Mouse (Mus musculus) ES-Bruce4 (cell line): ENCODE data around the gene Smo. TPM values are rescaled to one million over a fixed set of nuclear protein-coding genes. Genes with fewer than 3 reads are reported as not detected.

Experiments used
- H3K27ac ChIP-seq: 2 replicates; pipeline ENCODE4 v1.5.1; 2012; ENCODE audit warnings: low read length, inconsistent platforms; ENCODE audit not compliant: insufficient read depth
- H3K27me3 ChIP-seq: 2 replicates; pipeline ENCODE4 v1.6.1; 2012; ENCODE audit warnings: mild to moderate bottlenecking, low read length, inconsistent platforms; ENCODE audit not compliant: control insufficient read depth, poor library complexity, insufficient read depth, severe bottlenecking
- H3K36me3 ChIP-seq: 2 replicates; pipeline ENCODE4 v1.6.1; 2012; ENCODE audit warnings: inconsistent platforms, mild to moderate bottlenecking, low read length, moderate library complexity; ENCODE audit not compliant: control insufficient read depth, poor library complexity, insufficient read depth, severe bottlenecking
- H3K4me1 ChIP-seq: one replicate; pipeline ENCODE4 v1.8.1; 2011; ENCODE audit warnings: low read length; ENCODE audit not compliant: control insufficient read depth, insufficient read depth
- H3K4me3 ChIP-seq: 2 replicates; pipeline ENCODE4 v1.5.1; 2011; ENCODE audit warnings: low read depth, mild to moderate bottlenecking, low read length
- H3K9ac ChIP-seq: 2 replicates; pipeline ENCODE4 v1.6.1; 2012; ENCODE audit warnings: low read depth, mild to moderate bottlenecking, inconsistent platforms; ENCODE audit not compliant: poor library complexity, severe bottlenecking
- H3K9me3 ChIP-seq: replicated peaks from 2 replicates; pipeline ENCODE4 v1.6.1; 2012; ENCODE audit warnings: mild to moderate bottlenecking, low read length, inconsistent platforms; ENCODE audit not compliant: control insufficient read depth, poor library complexity, insufficient read depth, severe bottlenecking
- CTCF ChIP-seq: IDR thresholded peaks from one replicate; pipeline ENCODE4 v1.8.1; 2011; ENCODE audit warnings: low read depth, low read length
- EP300 ChIP-seq: IDR thresholded peaks from 2 replicates; pipeline ENCODE4 v1.6.1; 2011; ENCODE audit warnings: low read depth, low read length; ENCODE audit not compliant: insufficient read depth
- POLR2A ChIP-seq: IDR thresholded peaks from one replicate; pipeline ENCODE4 v1.8.1; 2011; ENCODE audit warnings: low read length; ENCODE audit not compliant: insufficient read depth
- polyA plus RNA-seq: library from polyadenylated mRNA; stranded (reverse); fragments of >200 nt; gene quantifications from 2 replicates; pipeline ENCODE4 v1.2.4, GENCODE M21; 2011; ENCODE audit warnings: low read depth; ENCODE audit not compliant: missing spikeins, insufficient read depth, insufficient read length

Gene Smo
- polyA plus RNA-seq, 1 experiment = 26.5 TPM

DNA sequence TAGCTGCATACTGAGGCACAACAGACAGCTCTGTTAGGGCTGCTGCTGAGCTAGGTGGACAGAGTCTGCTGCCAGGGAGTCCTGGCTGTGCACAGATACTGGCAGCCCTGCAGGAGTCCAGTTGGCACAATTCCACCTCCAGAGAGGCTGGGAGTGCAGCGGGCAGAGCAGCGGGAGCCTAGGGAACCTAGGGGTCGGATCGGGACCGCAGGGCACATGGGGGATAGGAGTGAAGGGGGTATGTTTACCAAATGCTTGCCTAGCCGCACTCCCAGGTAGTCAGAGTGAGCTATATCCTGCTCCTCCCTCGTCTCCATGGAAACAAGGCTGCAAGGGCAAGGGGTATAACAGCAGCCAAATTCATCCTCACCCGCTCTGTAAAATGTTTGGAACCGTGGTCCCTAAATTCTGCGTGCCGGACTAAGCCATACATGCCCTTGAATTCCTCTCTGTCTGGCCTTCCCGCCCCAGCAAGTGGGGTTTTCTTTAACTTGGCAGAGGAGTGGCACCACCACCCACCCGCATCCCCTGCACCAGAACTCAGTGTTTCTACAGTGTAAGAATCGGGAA lies 17.3 kb upstream of the Smo start:
- TF ChIP-seq POLR2A = no peak
- Histone ChIP-seq H3K9ac (no peak overlapping the region), H3K27ac (no peak overlapping the region), H3K27me3 (no peaks in the 10 kb centered on the region), H3K9me3 (no peaks in the 10 kb centered on the region), H3K36me3 (no peaks in the 10 kb centered on the region), H3K4me3 (peak overlapping the region; percentile 14), H3K4me1 (no peaks in the 10 kb centered on the region)

DNA sequence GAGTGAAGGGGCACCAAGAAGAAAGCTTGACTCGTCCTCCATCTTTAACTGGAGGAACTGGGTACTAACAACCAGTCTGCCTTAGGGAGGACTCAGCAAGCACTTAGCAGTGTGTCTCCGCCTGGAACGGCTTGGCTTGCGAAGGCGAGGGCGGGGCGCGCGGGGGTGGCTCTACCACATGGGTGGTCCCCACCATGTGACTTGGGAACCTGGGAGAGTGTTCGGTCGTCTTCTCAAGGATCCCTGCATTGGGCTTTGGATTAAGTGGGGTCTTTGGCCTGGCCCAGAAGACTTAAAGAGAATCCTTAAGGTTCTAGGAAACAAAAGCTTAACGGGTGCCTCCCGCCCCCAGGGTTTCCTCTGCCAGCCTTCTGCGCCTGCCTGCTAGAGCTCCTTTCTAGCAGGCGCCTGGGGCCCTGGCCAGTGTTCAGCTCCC lies 16.4 kb upstream of the Smo start:
- no peaks in the 10 kb centered on the region for H3K9me3 ChIP-seq
- TF ChIP-seq CTCF = no peak
- peak; percentile 45; the same call in 1 of the 2 replicates for TF ChIP-seq EP300
- H3K4me1 ChIP-seq = no peaks in the 10 kb centered on the region
- H3K27ac ChIP-seq = peak overlapping the region; percentile 30; the same call in 1 of the 2 replicates
- no peaks in the 10 kb centered on the region for H3K36me3 ChIP-seq
- H3K27me3 ChIP-seq = no peaks in the 10 kb centered on the region
- peak overlapping the region; percentile 33 for H3K4me3 ChIP-seq
- H3K9ac ChIP-seq = peak overlapping the region; percentile 37

DNA sequence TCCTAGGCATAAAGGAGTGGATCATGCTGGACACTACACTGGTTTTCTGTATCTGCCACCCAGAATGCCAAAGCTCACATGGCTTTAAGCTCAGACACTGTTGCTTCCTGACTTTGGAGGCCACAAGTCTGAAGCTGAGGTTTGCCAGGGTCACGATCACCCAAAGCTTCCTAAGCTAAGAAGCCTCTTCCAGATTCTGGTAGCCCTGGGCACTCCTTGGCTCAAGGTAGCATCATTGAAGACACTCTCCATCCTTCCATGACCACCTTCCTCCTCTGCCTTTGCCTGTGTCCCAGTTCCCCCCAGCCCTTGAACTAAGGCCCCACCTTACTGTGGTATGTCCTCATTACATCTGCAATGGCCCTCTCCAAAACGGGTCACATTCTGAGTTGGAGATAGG lies 13.4 kb upstream of the Smo start:
- H3K4me1 ChIP-seq = no peaks in the 10 kb centered on the region
- no peaks in the 10 kb centered on the region for H3K27me3 ChIP-seq
- no peak overlapping the region for H3K9ac ChIP-seq
- H3K27ac ChIP-seq = no peak overlapping the region
- no peak overlapping the region for H3K4me3 ChIP-seq
- no peaks in the 10 kb centered on the region for H3K36me3 ChIP-seq
- H3K9me3 ChIP-seq = no peaks in the 10 kb centered on the region
- TF ChIP-seq CTCF (no peak), EP300 (no peak), POLR2A (no peak)

DNA sequence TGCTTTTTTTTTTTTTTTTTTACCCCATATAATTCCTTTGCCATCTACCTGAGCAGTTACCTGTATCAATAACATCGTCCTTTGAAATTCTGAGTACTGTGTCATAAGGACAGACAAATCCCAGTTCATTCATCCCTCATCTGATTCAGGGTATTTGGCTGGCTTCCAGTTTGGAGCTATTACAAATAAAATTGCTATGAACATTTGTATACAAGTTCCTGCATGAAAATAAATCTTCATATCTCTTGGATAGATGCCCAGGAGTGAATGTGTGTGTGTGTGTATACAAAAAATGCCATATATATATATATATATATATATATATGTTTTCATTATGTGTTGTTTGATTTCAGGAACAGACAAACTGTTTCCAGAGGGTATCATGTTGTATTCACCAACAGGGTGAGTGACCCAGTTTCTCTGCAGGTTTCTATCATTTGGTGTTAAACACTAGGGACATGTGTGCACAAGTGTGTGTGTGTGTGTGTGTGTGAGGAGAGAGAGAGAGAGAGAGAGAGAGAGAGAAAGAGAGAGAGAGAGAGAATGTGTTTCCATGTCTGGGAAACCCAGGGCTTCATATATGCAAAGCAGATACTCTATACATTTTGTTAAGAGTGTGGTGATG lies 8.6 kb upstream of the Smo start:
- no peak for TF ChIP-seq POLR2A
- TF ChIP-seq EP300 = no peak
- TF ChIP-seq CTCF = no peak
- no peaks in the 10 kb centered on the region for H3K36me3 ChIP-seq

DNA sequence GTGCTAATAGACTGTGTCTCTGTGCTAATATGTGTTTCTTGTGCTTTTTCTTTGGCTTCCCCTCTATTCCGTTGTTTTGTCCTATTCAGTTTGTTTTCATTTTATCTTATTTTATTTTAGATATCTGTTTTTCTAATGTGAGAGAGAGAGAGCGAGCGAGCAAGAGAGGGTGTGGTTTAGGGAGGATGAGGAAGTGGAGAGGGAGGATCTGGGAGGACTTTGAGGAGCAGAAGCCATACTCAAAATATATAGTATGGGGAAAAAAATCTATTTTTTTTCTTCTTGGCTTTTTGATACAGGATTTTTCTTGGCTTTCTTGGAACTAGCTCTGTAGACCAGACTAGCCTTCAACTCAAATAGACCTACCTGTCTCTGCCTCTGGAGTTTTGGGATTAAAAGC lies 7.3 kb upstream of the Smo start:
- Histone ChIP-seq H3K36me3 (no peaks in the 10 kb centered on the region), H3K27ac (no peak overlapping the region), H3K4me1 (no peaks in the 10 kb centered on the region), H3K4me3 (no peak overlapping the region), H3K9me3 (no peaks in the 10 kb centered on the region), H3K9ac (no peak overlapping the region), H3K27me3 (no peaks in the 10 kb centered on the region; the same call in 1 of the 2 replicates)
- no peak for TF ChIP-seq EP300
- no peak for TF ChIP-seq CTCF

More for the DNA sequence above, 8.6 kb upstream of the Smo start:
- Histone ChIP-seq H3K4me3 (no peak overlapping the region), H3K9me3 (no peaks in the 10 kb centered on the region), H3K27ac (no peak overlapping the region), H3K27me3 (no peaks in the 10 kb centered on the region), H3K9ac (no peak overlapping the region), H3K4me1 (no peaks in the 10 kb centered on the region)

DNA sequence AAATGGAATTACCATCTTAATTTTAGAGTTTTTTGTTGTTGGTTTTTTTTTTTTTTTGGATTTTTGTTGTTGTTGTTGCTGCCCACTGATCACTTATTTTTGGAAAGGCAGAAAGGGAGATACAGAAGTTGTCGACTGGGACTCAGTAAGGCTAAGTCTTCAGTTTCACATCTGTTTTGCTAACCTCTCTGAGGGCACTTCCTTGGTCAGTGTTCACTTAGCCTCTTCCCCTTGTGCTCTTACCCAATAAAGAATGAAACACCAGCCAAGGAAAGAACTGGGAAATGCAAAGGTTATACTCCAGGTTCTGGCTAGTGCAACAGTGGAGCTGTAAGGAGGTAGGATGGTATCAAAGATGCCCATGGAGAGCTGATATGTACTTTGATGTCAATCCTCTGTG lies 5.8 kb upstream of the Smo start:
- H3K9ac ChIP-seq = no peak overlapping the region
- no peaks in the 10 kb centered on the region for H3K36me3 ChIP-seq
- no peaks in the 10 kb centered on the region; the same call in 1 of the 2 replicates for H3K27me3 ChIP-seq
- TF ChIP-seq CTCF (no peak), EP300 (no peak), POLR2A (no peak)
- H3K4me1 ChIP-seq = no peaks in the 10 kb centered on the region
- no peak overlapping the region for H3K27ac ChIP-seq
- no peak overlapping the region for H3K4me3 ChIP-seq
- no peaks in the 10 kb centered on the region for H3K9me3 ChIP-seq
